Mouse (Mus musculus) lung, adult 2 months (tissue): Measurements from ENCODE around the gene Kcnip3.

Experiments used
- CTCF ChIP-seq: fragments of 200-500 bp; IDR thresholded peaks from 2 replicates; pipeline ENCODE4 v1.5.1; 2011; ENCODE audit warnings: mild to moderate bottlenecking, low read length, control low read depth; ENCODE audit not compliant: insufficient read depth
- POLR2A ChIP-seq: fragments of 200-500 bp; IDR thresholded peaks from 2 replicates; pipeline ENCODE4 v1.6.1; 2011; ENCODE audit warnings: low read depth, mild to moderate bottlenecking, control low read depth, low read length, borderline replicate concordance; ENCODE audit errors: extremely low read depth

DNA sequence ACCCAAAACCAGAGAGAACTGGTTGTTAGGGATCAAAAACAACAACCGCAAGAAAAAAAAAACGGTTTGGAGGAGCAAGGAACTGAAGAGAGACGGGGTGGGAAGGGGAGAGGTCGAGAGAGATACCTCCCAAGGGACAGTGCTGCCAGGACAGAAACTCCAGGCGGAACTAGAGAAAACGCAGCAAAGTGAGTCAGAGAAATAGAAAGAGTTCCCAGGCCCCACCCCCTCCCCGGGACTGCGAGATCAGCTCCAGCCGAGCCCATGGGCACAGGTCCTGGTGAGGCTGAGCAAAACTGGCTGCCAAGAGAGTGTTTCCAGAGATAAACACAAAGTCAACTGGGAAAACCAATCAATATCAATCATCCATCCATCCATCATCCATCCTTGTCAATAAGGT, 60.5 kb downstream of the Kcnip3 start:
- TF ChIP-seq POLR2A (no peak), CTCF (no peak)
